Mouse (Mus musculus) myocyte (in vitro differentiated cells): ENCODE data around the gene Naga.

Experiments used
- POLR2A ChIP-seq: IDR thresholded peaks from one replicate; pipeline ENCODE4 v1.6.1; 2011; ENCODE audit warnings: low read depth, mild to moderate bottlenecking, control low read depth, moderate library complexity; ENCODE audit not compliant: insufficient read length
- USF1 ChIP-seq: IDR thresholded peaks from one replicate; pipeline ENCODE4 v1.6.1; 2011; ENCODE audit warnings: low read depth, mild to moderate bottlenecking, control low read depth, moderate library complexity

DNA sequence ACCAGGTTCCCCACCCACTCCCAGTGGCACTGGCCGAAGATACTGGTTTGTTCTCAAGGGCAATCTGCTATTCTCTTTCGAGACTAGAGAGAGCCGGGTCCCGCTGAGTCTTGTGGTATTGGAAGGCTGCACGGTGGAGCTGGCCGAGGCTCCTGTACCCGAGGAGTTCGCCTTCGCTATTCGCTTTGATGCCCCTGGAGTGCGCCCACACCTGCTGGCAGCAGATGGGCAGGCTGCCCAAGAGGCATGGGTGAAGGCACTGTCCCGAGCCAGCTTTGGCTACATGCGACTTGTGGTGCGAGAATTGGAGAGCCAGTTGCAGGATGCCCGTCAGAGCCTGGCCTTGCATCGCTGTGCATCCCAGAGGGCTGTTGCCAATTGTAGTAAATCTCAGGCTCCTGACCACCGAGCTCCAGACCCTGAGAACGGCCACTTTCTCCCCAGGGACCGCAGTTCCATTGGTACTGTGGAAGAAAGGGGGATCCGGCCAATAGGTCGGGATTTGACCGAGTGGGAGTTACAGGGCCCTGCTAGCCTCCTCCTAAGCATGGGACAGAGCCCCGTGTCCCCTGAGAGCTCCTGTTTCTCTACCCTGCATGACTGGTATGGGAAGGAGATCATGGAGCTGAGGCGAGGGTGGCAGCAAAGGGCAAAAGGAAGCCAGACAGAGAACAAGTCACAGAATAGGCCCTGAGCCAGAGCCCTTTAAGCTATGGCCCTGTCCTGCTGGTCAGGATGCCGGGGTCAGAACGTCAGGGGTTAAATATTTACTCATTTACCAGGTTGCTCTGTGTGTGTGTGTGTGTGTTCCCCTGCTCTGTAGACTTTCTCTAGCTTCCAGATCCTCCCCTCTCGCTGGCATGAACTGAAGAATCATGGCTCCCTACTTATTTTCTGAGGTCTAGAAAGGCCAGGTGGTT is 4.9 kb upstream of the Naga start:
- TF ChIP-seq USF1 (no peak), POLR2A (no peak)
